ENCODE assay signal across 11 mouse cellular contexts in genomic region chr10:61965386-61965841, GRCm38 (mm10). TPM values are rescaled to one million over a fixed set of nuclear protein-coding genes. Genes with fewer than 3 reads are reported as not detected.
DNase-seq lines count a peak whose midpoint lies in the region; ATAC-seq lines count a peak whose summit lies in the region.
"Had no signal": no experiment of that assay in that cellular context is flagged by ENCODE, and none has a peak within 500 bp of the region (broad histone marks: within the 10 kb centered on the region; RNA-seq: fewer than 3 reads in every experiment).

No protein-coding gene starts in this region.

- peak; percentile 69 for ATAC-seq in midbrain, embryonic 15.5 days (replicated peaks)
- ATAC-seq in activated CD4-positive, CD25-positive, alpha-beta regulatory T cell, adult 4 months: no peak

- no peak overlapping the region for H3K27ac ChIP-seq in midbrain, embryonic 15.5 days
- H3K27ac ChIP-seq: liver, embryonic 14.5 days; stomach, embryonic 15.5 days had no signal

- H3K27me3 ChIP-seq in midbrain, embryonic 15.5 days (replicated peaks): no peaks in the 10 kb centered on the region
- H3K27me3 ChIP-seq: stomach, embryonic 15.5 days had no signal

- DNase-seq in cerebellum, adult 11-12 months: peak; percentile 12
- no peak for DNase-seq in cerebellum, adult 8-10 months
- peak; percentile 36 to 51 for DNase-seq in kidney, postnatal 4 days
- no peak for DNase-seq in kidney, postnatal 36 days
- DNase-seq in gastrocnemius, adult 18-20 months (ENCODE audit: low spot score): peak; percentile 58
- no peak for DNase-seq in right cerebral cortex, postnatal 36 days (ENCODE audit: low spot score in 2 of 2)

- H3K36me3 ChIP-seq in midbrain, embryonic 15.5 days (replicated peaks): no peaks in the 10 kb centered on the region
- H3K36me3 ChIP-seq: stomach, embryonic 15.5 days had no signal

- H3K9me3 ChIP-seq in midbrain, embryonic 15.5 days: no peaks in the 10 kb centered on the region
- H3K9me3 ChIP-seq: stomach, embryonic 15.5 days had no signal

- H3K4me3 ChIP-seq in midbrain, embryonic 15.5 days: no peak overlapping the region
- H3K4me3 ChIP-seq: stomach, embryonic 15.5 days had no signal

- WGBS in midbrain, embryonic 15.5 days: 18% methylated on average over 7 of the region's 7 CpGs

- no peak overlapping the region for H3K9ac ChIP-seq in midbrain, embryonic 15.5 days
- H3K9ac ChIP-seq: liver, embryonic 14.5 days; stomach, embryonic 15.5 days had no signal

- H3K4me2 ChIP-seq in midbrain, embryonic 15.5 days: no peak overlapping the region
- H3K4me2 ChIP-seq: stomach, embryonic 15.5 days had no signal

- peaks cover 5% of the 10 kb centered on the region; the same call in 1 of the 2 replicates for H3K4me1 ChIP-seq in midbrain, embryonic 15.5 days

RNA-seq across cellular contexts. Expression of gene Col13a1, which starts 13.5 kb away (rescaled TPM):
- total RNA-seq in gastrocnemius, adult 18-20 months (2021): 1 to 10 TPM in 1 of 2 experiments, under 1 TPM in 1; 0.78 to 1.0 TPM
- polyA plus RNA-seq in midbrain, embryonic 15.5 days (2015; fragmentation: Nextera tagmentation; extraction: Ambion mirVana): 1.9 and 2.9 TPM in 2 replicates
- polyA plus RNA-seq in activated CD4-positive, CD25-positive, alpha-beta regulatory T cell, adult 4 months (2017; shearing (Covaris generic)): not detected
- total RNA-seq: common myeloid progenitor, adult 5-6 weeks had no signal

Comparison
In these comparisons a context has a peak if more than half of its experiments do, and no peak if none do; other contexts are left out.
1. DNase-seq: peak in cerebellum, adult 11-12 months (single experiment), kidney, postnatal 4 days (2 of 2) and gastrocnemius, adult 18-20 months (single experiment); none in cerebellum, adult 8-10 months (single experiment), kidney, postnatal 36 days (0 of 2) and right cerebral cortex, postnatal 36 days (0 of 2).